Mouse (Mus musculus) liver, embryonic 13.5 days (tissue): ENCODE measurements around the gene Fam24b. TPM values are rescaled to one million over a fixed set of nuclear protein-coding genes. Genes with fewer than 3 reads are reported as not detected.

Experiments used
- ATAC-seq: fragments of 200-750 bp; cut with Nextera tagmentation; 2 replicates; pipeline ENCODE4 v1.8.0; 2017; ENCODE audit warnings: low read depth, mild to moderate bottlenecking, moderate number of reproducible peaks, moderate library complexity
- DNase-seq: peaks from one replicate; pipeline ENCODE4 v3.0.0; 2022
- H3K27ac ChIP-seq: fragments of 300-500 bp; sonication (generic); 2 replicates; pipeline ENCODE4 v1.5.1; 2015; ENCODE audit warnings: moderate library complexity, mild to moderate bottlenecking, inconsistent platforms
- H3K27me3 ChIP-seq: fragments of 300-500 bp; sonication (generic); 2 replicates; pipeline ENCODE4 v1.6.1; 2015; ENCODE audit warnings: mild to moderate bottlenecking, inconsistent platforms
- H3K36me3 ChIP-seq: fragments of 300-500 bp; sonication (generic); 2 replicates; pipeline ENCODE4 v1.6.1; 2015; ENCODE audit warnings: mild to moderate bottlenecking, inconsistent platforms
- H3K4me1 ChIP-seq: fragments of 300-500 bp; sonication (generic); replicated peaks from 2 replicates; pipeline ENCODE4 v1.6.1; 2015; ENCODE audit warnings: inconsistent platforms
- H3K4me2 ChIP-seq: fragments of 300-500 bp; sonication (generic); 2 replicates; pipeline ENCODE4 v1.6.1; 2015; ENCODE audit warnings: inconsistent platforms, mild to moderate bottlenecking, moderate library complexity
- H3K4me3 ChIP-seq: fragments of 300-500 bp; sonication (generic); replicated peaks from 2 replicates; pipeline ENCODE4 v1.5.1; 2015; ENCODE audit warnings: mild to moderate bottlenecking, inconsistent platforms
- H3K9ac ChIP-seq: fragments of 300-500 bp; sonication (generic); 2 replicates; pipeline ENCODE4 v1.6.1; 2015; ENCODE audit warnings: mild to moderate bottlenecking, inconsistent platforms
- H3K9me3 ChIP-seq: fragments of 300-500 bp; sonication (generic); replicated peaks from 2 replicates; pipeline ENCODE4 v1.6.1; 2016; ENCODE audit warnings: inconsistent platforms
- WGBS: fragments of 180-500 bp; shearing (Covaris S2); methylation state at CpG from one replicate; pipeline ENCODE4 v1.1.7; 2015; ENCODE audit not compliant: insufficient replicate concordance; 5-methylcytosine and 5-hydroxymethylcytosine counted together
- polyA plus RNA-seq: library from polyadenylated mRNA; unstranded; fragments of >200 nt; fragmentation: Nextera tagmentation; extraction: Ambion mirVana; gene quantifications from 2 replicates; pipeline ENCODE4 v1.2.1, GENCODE M21; 2015

The Fam24b gene
- not detected in 2 replicates for polyA plus RNA-seq

- Histone ChIP-seq H3K9me3 (no peaks in the 10 kb centered on the region), H3K27ac (no peak within 1 kb of the TSS), H3K36me3 (no peaks in the 10 kb centered on the region), H3K4me1 (no peaks in the 10 kb centered on the region), H3K9ac (no peak within 1 kb of the TSS), H3K27me3 (no peaks in the 10 kb centered on the region), H3K4me3 (no peak within 1 kb of the TSS), H3K4me2 (no peak within 1 kb of the TSS)
- no peak for ATAC-seq
- WGBS: 76% methylated on average over 5 of the region's 5 CpGs
- no peak for DNase-seq
Observed at GRCm38 (mm10) chr7:131329416-131329815, at the start of gene Fam24b. Gene Fam24b, minus strand, starts transcription at chr7:131329516.

DNA sequence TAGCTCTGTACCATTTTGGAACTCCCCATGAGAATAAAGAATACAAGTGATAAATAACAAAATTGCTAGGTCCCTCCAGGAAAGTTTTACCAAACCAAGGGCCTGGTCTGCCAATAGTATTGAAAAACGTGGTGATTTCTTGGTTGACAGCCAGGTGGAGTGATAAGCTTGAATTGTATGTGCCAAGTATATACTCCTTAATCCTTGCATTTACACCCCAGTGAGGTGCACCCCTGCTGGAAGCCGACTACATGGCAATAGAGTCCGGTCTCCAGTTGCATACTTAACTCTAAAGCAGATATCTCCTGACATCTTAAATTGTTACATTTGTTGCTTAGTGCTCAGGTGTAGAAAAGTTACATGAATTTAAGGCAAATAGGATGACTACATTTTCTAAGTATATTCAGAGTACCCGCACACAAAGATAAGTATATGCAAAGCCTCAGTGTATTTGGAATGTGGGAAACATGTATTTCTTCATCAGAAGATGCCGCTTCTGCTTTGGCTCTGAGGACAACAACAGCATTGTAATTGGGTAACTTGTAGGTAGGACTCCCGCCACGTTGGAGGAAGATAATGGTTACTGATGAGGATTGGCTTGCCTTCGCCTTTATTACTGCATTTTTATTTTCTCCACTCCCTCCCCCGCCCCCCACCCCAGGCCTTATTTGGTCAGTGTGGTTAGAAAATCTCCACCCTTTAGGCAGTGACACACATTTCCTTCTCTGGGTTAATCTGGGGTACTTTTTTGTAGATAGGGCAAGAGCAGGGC is 42.8 kb upstream of the Fam24b start:
- no peaks in the 10 kb centered on the region for H3K9me3 ChIP-seq
- 34% methylated on average over 9 of the region's 9 CpGs for WGBS
- H3K27me3 ChIP-seq: 0 out of 2 replicates have a peak, but pooled peaks cover 3% of the 10 kb centered on the region
- ATAC-seq (no peak), DNase-seq (peak; percentile 15)
- H3K36me3 ChIP-seq: peaks cover 6% of the 10 kb centered on the region
- H3K9ac ChIP-seq: peak overlapping the region; percentile 89
- H3K4me1 ChIP-seq: peaks cover 24% of the 10 kb centered on the region
- H3K27ac ChIP-seq: peak overlapping the region; percentile 94
- H3K4me3 ChIP-seq: peak overlapping the region; percentile 79
- peak overlapping the region; percentile 88 for H3K4me2 ChIP-seq

DNA sequence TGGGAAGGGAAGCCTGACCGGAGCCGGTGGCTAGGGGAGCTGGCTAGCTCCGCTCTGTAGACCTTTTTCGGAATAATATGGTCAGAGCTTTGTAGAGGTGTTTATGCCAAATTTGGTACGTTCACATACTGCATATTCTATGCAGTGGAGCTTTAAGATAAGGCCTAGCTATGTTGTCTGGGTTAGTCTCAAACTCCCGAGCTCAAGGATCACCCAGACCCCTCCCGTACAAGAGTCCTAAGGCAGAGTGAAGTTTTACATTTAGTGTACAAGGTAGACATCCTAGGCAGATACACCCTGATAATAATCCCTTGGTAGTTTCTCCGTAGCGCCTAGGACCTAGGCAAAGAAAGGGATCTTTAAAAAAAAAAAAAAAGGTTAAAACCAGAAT is 42.1 kb upstream of the Fam24b start:
- H3K9ac ChIP-seq: peak overlapping the region; percentile 89
- H3K4me3 ChIP-seq: peak overlapping the region; percentile 79
- 0 out of 2 replicates have a peak, but pooled peaks cover 5% of the 10 kb centered on the region for H3K27me3 ChIP-seq
- peak overlapping the region; percentile 88 for H3K4me2 ChIP-seq
- H3K9me3 ChIP-seq: no peaks in the 10 kb centered on the region
- peak; percentile 63 for ATAC-seq
- H3K36me3 ChIP-seq: peaks cover 6% of the 10 kb centered on the region
- H3K27ac ChIP-seq: peak overlapping the region; percentile 94
- no peak for DNase-seq
- WGBS: 5% methylated on average over 9 of the region's 9 CpGs
- peaks cover 24% of the 10 kb centered on the region for H3K4me1 ChIP-seq

DNA sequence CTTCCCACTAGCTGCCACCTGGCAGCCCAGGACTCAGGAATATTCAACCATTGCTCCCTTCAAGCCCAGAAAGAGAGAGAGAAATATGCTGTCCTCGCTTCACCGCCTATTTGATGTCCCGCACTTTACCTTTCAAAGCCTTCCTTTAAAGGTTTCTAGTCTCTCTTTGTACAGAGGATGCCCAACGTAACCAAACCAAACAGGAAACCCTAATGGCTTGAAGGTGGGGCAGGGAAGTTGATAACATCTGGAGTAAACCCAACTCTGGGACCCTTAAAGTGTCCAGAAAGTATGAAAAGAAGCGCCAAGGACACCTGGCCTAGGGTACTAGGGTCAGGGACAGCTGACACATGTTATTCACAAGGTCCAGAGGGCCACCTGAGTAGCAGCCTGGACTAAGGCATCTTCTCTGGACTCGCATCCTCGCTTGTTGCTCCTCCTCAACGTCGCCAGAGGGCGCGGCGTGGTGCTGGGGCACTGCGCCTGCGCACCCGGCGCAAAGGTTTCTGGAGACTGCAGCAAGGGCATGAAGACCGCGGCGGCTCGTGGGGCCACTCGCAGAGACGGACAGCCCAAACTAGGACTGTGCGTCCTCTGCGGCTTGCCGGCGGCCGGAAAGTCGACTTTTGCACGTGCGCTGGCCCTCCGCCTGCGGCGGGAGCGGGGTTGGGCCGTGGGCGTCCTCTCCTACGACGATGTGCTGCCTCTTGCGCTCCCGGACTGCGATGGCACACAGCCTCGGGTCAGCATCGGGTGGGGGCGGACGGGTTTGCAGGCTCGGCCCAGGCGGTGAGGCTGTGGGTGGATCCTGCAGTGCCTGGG is 41.5 kb upstream of the Fam24b start, which contains the start of gene Pstk:
Gene Pstk, plus strand, starts transcription at position 494 of the 822 bp plus-strand sequence.
- Histone ChIP-seq H3K4me2 (peak within 1 kb of the TSS; percentile 88), H3K9ac (peak within 1 kb of the TSS; percentile 89), H3K4me1 (peaks cover 24% of the 10 kb centered on the region), H3K4me3 (peak within 1 kb of the TSS; percentile 79), H3K9me3 (no peaks in the 10 kb centered on the region), H3K27ac (peak within 1 kb of the TSS; percentile 94), H3K27me3 (0 out of 2 replicates have a peak, but pooled peaks cover 5% of the 10 kb centered on the region), H3K36me3 (peaks cover 6% of the 10 kb centered on the region)
- DNase-seq (peak; percentile 85), ATAC-seq (peak; percentile 96)
- WGBS: 2% methylated on average over 47 of the region's 47 CpGs

GRCm38 (mm10) chr7:131364131-131364530 is 34.8 kb upstream of the Fam24b start:
- peaks cover 24% of the 10 kb centered on the region for H3K4me1 ChIP-seq
- H3K9ac ChIP-seq: no peak overlapping the region
- H3K4me3 ChIP-seq: no peak overlapping the region
- DNase-seq (no peak), ATAC-seq (no peak)
- H3K4me2 ChIP-seq: no peak overlapping the region
- 0 out of 2 replicates have a peak overlapping the region, but pooled peaks have one; percentile 39 for H3K27ac ChIP-seq
- H3K27me3 ChIP-seq: 0 out of 2 replicates have a peak, but pooled peaks cover 5% of the 10 kb centered on the region
- WGBS: 87% methylated on average over 8 of the region's 8 CpGs
- H3K9me3 ChIP-seq: no peaks in the 10 kb centered on the region
- H3K36me3 ChIP-seq: peaks cover 9% of the 10 kb centered on the region

DNA sequence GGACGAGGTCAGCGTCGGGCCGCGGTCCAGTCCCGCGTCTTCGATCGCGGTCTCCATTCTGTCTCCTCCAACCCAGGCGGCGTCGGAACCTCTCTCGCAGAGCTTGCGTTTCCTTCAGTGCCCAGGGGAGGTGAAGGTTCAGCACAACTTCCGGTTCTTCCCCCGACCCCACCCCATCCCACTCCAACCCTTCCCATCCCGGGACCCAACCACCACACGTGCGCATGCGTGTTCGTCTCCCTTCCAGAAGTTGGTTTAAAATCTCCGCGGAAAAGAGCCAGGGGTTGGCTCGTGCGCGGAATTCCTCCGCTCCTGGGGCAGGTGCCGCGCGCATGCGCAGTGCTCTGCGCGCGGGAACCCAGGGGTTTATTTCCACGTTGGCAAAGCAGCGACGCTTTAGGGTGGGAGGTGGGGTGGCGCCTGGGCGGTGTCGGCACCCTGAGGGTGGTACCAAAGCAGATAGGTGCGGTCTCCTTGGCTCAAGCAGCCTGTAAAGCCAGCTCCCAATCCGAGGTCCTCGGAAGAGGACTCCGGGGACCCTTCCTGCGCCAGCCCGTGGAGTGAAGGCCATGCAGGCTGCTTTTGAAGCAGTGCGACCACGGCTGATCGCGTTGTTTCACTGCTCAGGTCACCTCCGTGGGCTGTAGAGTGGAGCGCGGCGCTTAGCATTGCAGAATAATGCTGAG is 33.4 kb upstream of the Fam24b start, which contains the start of gene 2310057M21Rik:
Gene 2310057M21Rik, minus strand, starts transcription at position 145 of the 686 bp plus-strand sequence.
- Histone ChIP-seq H3K4me1 (peaks cover 24% of the 10 kb centered on the region), H3K9me3 (no peaks in the 10 kb centered on the region), H3K27me3 (0 out of 2 replicates have a peak, but pooled peaks cover 5% of the 10 kb centered on the region), H3K9ac (peak within 1 kb of the TSS; percentile 97), H3K4me3 (peak within 1 kb of the TSS; percentile 93), H3K36me3 (peaks cover 23% of the 10 kb centered on the region), H3K4me2 (peak within 1 kb of the TSS; percentile 96), H3K27ac (peak within 1 kb of the TSS; percentile 92)
- ATAC-seq: peak; percentile 94
- DNase-seq: peak; percentile 82
- WGBS: under 1% methylated on average over 55 of the region's 55 CpGs

- under 1% methylated on average over 34 of the region's 35 CpGs for WGBS
- H3K9ac ChIP-seq: peak overlapping the region; percentile 97
- H3K27me3 ChIP-seq: 0 out of 2 replicates have a peak, but pooled peaks cover 4% of the 10 kb centered on the region
- peak; percentile 62 for ATAC-seq
- H3K4me1 ChIP-seq: peaks cover 24% of the 10 kb centered on the region
- H3K9me3 ChIP-seq: no peaks in the 10 kb centered on the region
- peaks cover 27% of the 10 kb centered on the region for H3K36me3 ChIP-seq
- H3K4me2 ChIP-seq: peak overlapping the region; percentile 96
- peak overlapping the region; percentile 92 for H3K27ac ChIP-seq
- H3K4me3 ChIP-seq: peak overlapping the region; percentile 93
- no peak for DNase-seq
Observed at GRCm38 (mm10) chr7:131362269-131362614, 32.9 kb upstream of the Fam24b start.

GRCm38 (mm10) chr7:131356105-131356504 is 26.8 kb upstream of the Fam24b start:
- peaks cover 62% of the 10 kb centered on the region for H3K36me3 ChIP-seq
- 90% methylated on average over 13 of the region's 13 CpGs for WGBS

DNA sequence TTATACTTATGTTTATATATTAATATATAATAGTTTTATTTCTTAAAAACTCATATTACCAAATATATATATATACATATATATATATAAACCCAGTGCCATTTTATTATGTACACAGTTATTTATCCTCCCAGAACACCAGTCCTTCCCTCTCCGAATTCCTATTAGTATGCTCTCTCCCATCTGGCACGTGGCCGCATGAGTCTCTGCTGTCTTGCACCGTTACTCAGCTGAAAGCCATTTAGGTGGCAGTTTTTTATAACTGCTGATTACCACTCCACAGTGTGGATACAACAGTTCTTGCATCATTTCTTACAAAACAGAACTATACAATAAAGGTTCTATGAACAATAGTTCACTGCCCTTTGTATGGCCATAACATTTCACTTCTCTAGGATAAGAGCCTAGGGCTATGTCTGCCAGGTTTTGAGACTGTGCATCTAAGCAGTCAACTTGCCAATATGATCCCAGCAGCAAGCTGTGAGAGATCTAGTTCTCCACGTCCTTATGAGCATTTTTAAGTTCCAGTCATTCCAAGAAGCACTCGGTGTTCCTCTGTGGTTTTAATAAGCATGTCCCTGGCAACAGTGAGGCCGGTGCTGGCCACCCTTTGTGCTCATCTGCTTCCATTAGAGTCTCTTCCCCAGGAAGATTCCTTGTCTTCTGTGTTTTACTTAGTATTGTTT is 16.7 kb upstream of the Fam24b start:
- H3K36me3 ChIP-seq: peaks cover 78% of the 10 kb centered on the region
- no peak for ATAC-seq
- 82% methylated on average over 7 of the region's 7 CpGs for WGBS

More at GRCm38 (mm10) chr7:131356105-131356504, 26.8 kb upstream of the Fam24b start:
- Histone ChIP-seq H3K4me3 (no peak overlapping the region), H3K27me3 (no peaks in the 10 kb centered on the region), H3K4me1 (peaks cover 3% of the 10 kb centered on the region), H3K4me2 (no peak overlapping the region), H3K9me3 (no peaks in the 10 kb centered on the region), H3K9ac (no peak overlapping the region), H3K27ac (no peak overlapping the region)
- ATAC-seq (no peak), DNase-seq (no peak)

GRCm38 (mm10) chr7:131337502-131338068 is 8.3 kb upstream of the Fam24b start:
- WGBS: 64% methylated on average over 8 of the region's 8 CpGs
- Histone ChIP-seq H3K9ac (no peak overlapping the region), H3K4me2 (no peak overlapping the region), H3K9me3 (no peaks in the 10 kb centered on the region), H3K4me1 (no peaks in the 10 kb centered on the region), H3K27me3 (no peaks in the 10 kb centered on the region), H3K36me3 (peaks cover 34% of the 10 kb centered on the region), H3K4me3 (no peak overlapping the region), H3K27ac (no peak overlapping the region)
- no peak for ATAC-seq
- DNase-seq: no peak

More for the DNA sequence above, 16.7 kb upstream of the Fam24b start:
- no peak overlapping the region for H3K4me2 ChIP-seq
- H3K27ac ChIP-seq: no peak overlapping the region
- H3K27me3 ChIP-seq: no peaks in the 10 kb centered on the region
- no peak overlapping the region for H3K4me3 ChIP-seq
- no peak overlapping the region for H3K9ac ChIP-seq
- H3K4me1 ChIP-seq: no peaks in the 10 kb centered on the region
- DNase-seq: no peak
- H3K9me3 ChIP-seq: no peaks in the 10 kb centered on the region
